Mouse (Mus musculus): Measurements from ENCODE around the gene Adam19.

DNA sequence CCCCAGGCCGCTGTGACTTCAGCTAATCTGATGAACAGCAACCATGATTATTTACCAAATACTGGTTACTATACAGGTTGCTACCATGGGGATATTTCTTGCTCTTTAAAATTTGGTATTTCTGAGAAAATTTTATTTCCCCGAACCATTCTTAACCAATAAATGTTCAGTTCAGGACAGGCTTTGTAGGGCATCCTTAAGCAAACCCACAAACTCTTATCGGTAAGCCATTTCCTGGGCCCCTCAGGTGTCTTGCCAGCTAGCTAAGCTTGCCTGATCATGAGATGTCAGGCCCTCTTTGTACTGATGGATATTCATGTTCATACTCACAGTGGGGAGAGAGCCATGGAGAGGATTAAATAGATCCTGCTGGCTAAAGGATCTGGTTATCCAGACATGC, 30.7 kb downstream of the Adam19 start:
- TF ChIP-seq CTCF (IDR thresholded peaks at IDR 0.05; ENCODE audit: low read depth, low read length) (no peak), EP300 (IDR thresholded peaks at IDR 0.05; ENCODE audit: insufficient read depth, low read depth, low read length) (no peak), POLR2A (IDR thresholded peaks at IDR 0.05; ENCODE audit: insufficient read depth, low read length) (no peak)

All from ES-Bruce4 (cell line).